Mouse (Mus musculus) left cerebral cortex, postnatal 4 days (tissue): ENCODE measurements at regions not wholly inside any gene's neighbourhood (a gene's known extent, or its start where the extent isn't known, plus 50 kb on each side); places are given as distances from the start of the nearest gene placed in this dataset.

Source experiments
- DNase-seq: peaks from one replicate; pipeline ENCODE4 v3.0.0-alpha.2; 2022
- intact Hi-C: fragments of 180-260 bp; cut with DNase I; formaldehyde crosslinking; loops from one replicate; pipeline ENCODE4 v1.15.1; 2025

DNA sequence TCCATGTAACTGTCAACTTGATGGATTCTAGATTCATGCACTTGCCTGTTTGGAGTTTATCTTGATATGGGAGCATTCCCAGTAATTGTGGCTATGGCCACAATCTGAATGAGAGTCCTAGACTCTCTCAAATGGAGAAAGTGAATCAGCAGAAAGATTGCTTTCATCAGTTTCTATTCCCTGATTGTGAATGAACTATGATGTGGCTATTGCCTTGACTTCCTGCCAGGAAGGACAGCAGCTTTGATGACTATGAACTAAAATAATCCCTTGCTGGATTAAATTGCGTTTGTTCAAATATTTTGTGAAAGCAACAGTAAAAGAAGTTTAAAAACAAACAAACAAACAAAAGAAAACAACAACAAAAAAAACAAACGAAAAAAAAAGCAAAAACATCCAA, 407.5 kb downstream of the Tmem182 start:
- no peak for DNase-seq
- intact Hi-C loops, result no loop called here

DNA sequence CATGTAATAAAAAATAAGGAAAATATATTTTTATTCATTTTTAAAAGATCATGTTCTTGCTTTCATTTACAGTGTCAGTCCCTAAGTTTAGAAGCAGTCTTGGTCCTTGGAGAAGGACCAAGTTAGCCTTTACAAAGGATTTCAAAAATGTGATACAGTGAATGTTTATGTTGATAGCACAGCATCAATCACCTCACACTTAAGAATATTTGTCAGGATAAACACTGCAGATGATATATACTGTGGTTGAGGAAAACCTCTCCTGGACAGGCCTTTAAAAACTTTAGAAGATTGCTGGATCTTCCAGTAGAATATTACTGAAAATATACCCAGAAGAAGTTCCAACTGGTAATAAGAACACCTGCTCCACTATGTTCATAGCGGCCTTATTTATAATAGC, 420.4 kb downstream of the Tmem182 start:
- intact Hi-C loops, result no loop called here
- DNase-seq, result no peak

GRCm38 (mm10) chr1:41235335-41235734, 429.9 kb downstream of the Tmem182 start:
- no peak for DNase-seq
- intact Hi-C loops, result no loop called here

DNA sequence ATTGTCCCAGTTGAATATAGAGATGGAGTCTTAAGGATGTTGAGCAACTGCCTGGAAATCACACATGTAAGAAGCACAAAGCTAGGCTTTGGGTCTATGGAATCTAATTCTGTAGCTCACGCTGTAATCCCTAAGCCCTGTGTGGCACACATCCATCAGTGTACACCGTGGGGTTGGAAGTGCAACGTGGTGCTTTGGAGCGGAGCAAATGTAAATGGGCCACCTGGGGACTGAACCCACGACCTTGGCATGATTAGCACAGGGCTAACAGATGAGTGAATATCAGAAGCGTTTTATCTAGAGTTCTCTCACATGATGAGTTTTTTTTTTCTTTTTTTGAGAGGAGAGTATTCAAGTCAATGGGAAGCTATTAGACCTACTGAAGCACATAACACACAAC, 437.6 kb downstream of the Tmem182 start:
- intact Hi-C loops, result no loop called here
- peak; percentile 27 for DNase-seq

DNA sequence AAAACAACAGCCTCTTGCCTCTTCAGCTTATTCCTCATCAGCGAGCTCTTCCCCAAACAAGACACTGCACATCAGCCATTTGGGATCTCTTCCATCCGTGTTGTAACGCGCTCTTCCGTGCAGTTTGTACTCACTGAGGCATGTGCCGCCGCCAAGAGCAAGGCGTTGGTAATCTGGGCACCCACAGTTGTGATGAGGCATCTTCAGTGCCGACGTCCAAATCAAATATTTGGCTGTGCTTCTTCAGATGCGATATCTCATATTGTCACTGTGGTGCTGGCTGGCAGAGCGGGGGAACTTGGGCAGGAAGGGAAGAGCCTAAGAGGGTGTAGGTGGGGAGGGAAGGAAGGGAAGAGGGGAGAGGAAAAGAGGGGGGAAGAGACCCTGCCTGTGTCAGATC, 439.2 kb downstream of the Tmem182 start:
- intact Hi-C loops, result no loop called here
- DNase-seq, result peak; percentile 4

DNA sequence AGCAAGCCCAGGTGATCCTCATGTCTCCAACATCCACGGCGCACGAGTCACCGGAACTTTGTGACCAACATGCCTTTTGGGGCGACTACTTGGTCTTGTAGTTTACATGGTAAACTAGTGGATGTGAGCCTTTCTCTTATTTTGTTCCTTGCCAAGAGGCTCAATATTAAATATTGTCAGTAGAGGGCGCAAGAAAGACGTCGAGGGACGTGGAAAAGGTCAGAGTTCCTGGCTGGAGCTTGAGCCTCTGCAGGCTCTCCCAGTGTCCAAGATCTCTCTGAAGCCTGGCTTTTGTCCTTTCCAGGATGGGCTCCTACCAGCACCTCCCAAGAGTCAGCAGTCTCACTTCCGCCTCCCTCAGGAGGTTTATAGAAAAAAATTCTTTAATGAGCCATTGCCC, 458.8 kb downstream of the Tmem182 start:
- intact Hi-C loops, result loop anchor here (10.0 kb wide), 1 partner anchor 259 kb away; no protein-coding TSS in a partner anchor
- no peak for DNase-seq

DNA sequence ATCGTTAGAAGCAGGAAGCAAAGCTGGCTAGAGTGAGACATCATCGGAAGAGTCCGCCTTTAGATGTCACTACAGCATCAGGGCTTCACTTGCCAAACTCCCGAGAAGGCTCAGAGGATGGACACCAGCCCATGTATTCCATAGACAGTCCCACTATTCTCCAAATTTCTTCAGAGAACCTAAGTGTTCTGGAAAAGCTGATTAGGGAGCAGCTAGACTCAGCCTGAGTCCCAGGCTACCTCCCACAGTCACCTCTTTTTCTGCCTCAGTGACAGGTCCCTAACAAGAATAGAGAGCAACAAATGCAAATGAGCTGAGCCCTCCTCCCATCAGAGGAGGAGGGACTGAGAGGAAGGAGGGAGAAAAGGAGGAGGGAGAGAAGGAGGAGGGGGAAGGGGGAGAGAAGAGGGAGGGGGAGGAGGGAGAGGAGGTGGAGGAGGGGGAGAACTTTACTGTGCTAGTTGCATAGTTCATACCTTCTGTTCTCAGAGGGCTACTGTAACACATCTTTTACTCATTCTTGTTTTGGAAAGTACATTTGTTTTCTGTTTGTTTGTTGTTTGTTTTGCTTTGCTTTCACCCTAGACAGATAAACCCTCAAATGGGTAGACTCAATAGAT, 465.8 kb downstream of the Tmem182 start:
- intact Hi-C loops, result loop anchor here (5.0 to 10.0 kb wide), 6 partner anchors 116 to 1441 kb away; no protein-coding TSS in a partner anchor
- DNase-seq, result no peak

GRCm38 (mm10) chr1:41274573-41275270, 469.3 kb downstream of the Tmem182 start:
- intact Hi-C loops, result loop anchor here (5.0 to 10.0 kb wide), 7 partner anchors 120 to 1438 kb away; no protein-coding TSS in a partner anchor
- DNase-seq, result peak; percentile 46

GRCm38 (mm10) chr1:41275271-41275624, 469.8 kb downstream of the Tmem182 start:
- no peak for DNase-seq
- intact Hi-C loops, result loop anchor here (5.0 to 10.0 kb wide), 5 partner anchors 120 to 1410 kb away; no protein-coding TSS in a partner anchor

- intact Hi-C loops, result loop anchor here (5.0 to 10.0 kb wide), 5 partner anchors 121 to 1409 kb away; no protein-coding TSS in a partner anchor
- no peak for DNase-seq
Measured at GRCm38 (mm10) chr1:41275642-41276041, 470.2 kb downstream of the Tmem182 start.

DNA sequence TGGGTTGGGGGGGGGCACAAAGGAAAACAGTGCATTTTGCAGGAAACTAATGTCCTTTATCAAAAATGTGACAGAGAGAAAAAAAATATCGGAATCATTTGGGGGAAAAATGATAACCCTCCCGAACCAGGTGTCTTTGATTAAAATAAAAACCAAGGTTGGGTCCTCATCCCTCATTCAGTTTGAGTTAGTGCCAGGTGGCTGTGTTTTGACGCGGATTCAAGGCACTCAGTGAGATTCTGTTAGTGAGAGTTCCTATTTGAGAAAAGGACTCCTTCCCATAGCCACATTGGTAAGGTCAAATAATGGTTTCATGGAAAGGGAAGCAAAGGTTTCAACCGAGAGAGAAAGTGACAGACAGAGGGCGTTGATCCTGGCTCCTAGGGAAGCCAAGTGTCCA, 470.9 kb downstream of the Tmem182 start:
- no peak for DNase-seq
- intact Hi-C loops, result loop anchor here (5.0 to 10.0 kb wide), 5 partner anchors 122 to 1408 kb away; no protein-coding TSS in a partner anchor

DNA sequence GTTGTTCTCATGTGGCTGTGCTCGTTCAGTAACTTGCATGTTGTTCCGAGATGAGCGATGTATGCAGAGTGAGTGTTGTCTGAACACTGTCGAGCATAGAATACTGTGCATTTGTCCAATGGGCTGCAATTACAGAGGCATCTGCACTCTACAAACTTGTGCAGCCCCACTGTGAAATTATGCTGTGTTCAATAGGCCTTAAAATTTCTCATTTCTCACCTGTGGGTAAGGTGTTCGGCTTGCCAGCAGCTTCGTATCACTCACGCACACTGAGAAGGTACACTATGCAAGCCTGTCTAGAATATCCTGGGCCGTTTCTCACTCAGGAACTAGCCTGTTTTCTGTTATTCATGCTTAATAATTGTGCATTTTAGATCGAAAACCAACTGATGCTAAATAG, 479.8 kb downstream of the Tmem182 start:
- DNase-seq, result no peak
- intact Hi-C loops, result no loop called here

DNA sequence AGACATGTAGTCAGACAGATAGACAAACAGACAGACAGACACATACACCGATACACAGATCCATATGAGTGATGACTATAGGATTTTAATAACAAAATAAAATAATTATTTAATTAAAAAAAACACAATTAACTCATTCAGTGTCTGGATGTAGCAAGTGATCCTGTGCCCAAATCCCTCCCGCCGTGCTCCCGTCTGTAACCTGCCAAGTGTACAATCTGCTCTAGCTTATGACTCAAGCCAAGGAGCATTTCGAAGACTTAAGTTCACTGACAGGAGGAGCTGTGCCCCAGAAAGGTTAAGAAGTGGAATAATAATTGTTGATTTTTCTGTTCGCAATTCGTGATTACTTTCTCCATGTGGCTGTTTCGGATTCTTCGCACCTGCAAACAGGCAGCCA, 480.8 kb downstream of the Tmem182 start:
- peak; percentile 71 for DNase-seq

DNA sequence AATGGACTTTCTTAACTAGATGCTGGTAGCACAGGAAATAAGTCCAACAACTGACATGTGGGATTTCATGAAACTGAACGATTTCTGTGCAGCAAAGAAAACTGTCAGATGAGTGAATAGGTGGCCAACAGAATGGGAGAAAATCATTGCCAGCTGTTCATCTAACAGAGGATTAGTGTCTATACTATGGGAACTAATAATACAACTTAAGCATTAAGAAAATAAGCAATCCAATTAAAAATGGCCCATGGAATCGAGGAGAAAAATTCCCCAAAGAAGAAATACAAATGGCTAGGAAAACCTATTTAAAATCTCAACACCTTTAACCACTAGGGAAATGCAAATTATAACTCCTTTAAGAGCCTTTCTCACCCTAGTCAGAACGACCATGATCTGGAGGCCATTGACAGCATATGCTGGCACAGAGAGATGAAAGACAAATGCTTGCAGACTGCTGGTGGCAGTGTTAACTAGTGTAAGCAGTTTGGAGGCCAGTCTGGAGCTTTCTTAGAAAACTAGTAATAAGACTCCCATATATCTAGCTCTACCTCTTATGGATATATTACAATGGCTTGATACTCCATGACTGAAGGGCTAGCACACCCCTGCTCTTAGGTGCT, 521.6 kb downstream of the Tmem182 start:
- intact Hi-C loops, result no loop called here

More for the DNA sequence above, 480.8 kb downstream of the Tmem182 start:
- intact Hi-C loops, result no loop called here

DNA sequence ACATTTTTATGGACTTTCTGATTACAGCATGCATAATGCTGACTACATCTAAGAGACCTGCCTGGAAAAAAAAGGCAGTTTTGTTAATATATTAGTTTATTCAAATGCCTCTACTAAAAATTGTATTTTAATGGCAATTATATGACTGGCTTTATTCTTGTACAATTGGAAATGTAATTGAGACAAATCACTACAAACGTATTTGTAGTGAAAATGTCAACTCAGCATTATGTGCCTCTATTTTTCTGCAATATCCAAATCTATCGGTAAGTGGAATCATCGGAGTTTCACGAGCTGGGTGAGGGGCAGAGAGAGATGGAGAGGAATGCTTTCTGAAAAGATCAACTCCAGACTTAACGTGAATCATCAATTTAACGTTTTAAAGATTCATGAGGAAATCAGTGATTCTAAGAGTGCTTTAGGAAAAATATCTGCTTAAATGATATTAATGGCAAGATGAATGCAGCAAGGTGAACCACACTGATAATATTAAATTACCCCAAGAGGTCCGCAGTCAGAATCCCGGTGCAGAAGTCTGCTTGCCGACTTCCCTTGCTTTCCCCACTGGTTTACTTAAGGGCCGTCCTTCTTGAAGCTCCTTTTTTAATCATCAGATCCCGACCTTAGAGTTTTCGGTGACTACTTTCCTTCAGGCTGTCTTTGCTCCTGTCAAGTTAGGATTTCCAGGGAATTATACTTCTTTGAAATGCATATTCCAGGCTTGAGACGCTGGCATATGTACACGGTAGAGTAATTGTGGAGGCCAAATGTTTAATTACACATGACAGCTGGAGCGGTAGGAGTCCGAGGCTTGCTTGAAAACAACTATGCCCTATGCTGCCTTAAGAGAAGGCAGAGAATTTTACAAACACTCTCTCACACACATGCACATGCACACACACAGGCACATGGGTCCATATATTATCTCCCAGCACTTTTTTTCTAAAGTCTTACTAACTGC, 544.7 kb downstream of the Tmem182 start:
- intact Hi-C loops, result no loop called here
- DNase-seq, result no peak

More for the DNA sequence above, 521.6 kb downstream of the Tmem182 start:
- DNase-seq, result no peak

DNA sequence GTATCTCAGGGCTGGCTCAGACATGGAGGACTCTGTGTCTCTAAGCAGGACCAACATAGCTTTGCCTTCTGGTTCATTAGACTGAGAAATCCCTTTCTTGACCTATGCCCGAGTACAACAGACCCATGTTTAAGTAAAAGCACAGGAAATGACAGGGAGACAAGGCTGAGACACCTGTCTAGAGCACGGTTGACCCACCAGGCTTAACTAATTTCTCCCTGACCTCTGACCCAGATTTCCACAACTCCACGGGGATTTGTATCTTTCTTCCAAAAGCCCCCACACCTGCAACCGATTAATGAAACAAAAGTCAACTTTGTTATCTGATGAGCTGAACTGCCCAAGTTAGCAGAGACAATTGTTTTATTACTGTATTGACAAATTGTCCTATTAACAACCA, 553.7 kb downstream of the Tmem182 start:
- intact Hi-C loops, result no loop called here
- DNase-seq, result no peak

DNA sequence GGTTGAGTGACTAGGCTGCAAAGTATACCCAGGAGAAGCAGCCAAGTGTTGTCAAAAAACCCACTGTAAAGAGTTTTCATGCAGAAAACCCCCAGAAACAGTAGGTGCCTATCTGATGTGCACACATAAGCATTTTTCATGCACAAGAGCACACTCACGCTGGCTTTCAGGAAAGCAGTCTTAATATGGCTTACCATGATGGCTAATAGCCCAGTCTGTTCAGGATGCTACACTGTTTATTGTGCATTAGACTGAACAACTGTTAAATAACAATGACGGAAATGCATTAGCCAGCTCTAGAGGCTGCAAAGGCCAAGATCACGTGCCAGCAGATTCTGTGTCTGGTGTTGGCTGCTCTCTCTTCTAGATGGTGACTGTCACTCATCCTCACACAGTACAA, 556.1 kb downstream of the Tmem182 start:
- intact Hi-C loops, result no loop called here
- DNase-seq, result peak; percentile 14

DNA sequence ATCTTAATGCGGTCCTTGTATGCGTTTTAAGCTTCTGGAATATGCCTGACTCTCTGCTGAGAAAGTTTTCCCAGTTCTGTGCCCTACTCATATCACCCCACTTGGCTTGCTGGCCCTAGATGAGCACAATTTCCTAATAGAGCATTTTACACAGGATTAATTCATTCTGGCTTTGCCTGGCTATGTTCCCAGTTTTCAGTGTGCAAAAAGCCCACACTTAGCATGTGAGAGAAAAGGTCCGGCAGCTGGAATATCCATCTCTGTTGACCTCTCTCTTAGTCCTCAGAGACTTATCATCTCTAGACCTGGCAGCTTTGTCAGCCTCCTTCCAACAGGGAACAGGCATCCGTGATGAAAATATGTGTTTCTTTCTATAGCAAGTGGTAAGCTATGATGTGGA, 574.6 kb downstream of the Tmem182 start:
- intact Hi-C loops, result no loop called here
- DNase-seq, result peak; percentile 23

DNA sequence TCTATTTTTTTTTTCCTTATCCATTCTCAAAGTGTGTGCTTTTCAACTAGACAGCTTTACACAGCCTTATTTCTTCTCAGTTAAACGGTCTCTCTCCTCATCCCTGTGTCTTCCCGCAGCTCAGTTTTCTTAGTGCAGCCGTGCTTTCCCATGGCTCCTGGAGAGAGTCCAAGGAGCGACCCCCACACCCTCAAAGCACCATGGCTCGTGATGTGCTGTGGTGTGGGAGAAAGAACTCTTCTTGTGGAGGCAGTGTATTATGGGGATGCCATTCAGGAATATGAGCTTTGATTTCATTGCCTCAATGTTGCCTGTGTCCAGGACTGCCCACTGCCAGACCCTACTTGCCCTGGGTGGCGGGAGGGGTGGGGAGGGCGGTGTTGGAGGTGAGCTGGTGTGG, 576.1 kb downstream of the Tmem182 start:
- intact Hi-C loops, result no loop called here
- DNase-seq, result no peak

- intact Hi-C loops, result no loop called here
- no peak for DNase-seq
Measured at GRCm38 (mm10) chr1:41384731-41385130, 579.3 kb downstream of the Tmem182 start.

DNA sequence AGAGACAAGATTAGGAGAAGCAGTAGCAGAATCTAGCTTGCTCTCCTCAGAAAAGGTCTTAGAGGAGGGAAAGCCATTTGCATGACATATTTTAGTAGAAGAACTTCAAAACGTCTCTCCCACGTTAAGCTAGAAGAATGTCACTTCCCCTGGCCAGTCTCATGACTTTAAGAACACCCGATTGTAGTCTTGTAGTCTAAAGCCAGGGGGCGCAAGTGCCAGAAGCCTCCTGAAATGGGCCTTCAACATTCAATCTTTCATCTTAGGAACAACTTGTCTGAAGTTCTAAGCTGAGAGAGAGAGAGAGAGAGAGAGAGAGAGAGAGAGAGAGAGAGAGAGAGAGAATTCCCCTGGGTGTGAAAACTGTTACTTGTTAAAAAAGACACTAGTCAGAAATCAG, 581.0 kb downstream of the Tmem182 start:
- intact Hi-C loops, result no loop called here

More for the DNA sequence above, 581.0 kb downstream of the Tmem182 start:
- DNase-seq, result peak; percentile 13
